Mouse (Mus musculus) left cerebral cortex, adult 9 months (tissue): ENCODE results near the gene Spdef.

Source experiments
- DNase-seq, 2 experiments: peaks; one replicate each; pipeline ENCODE4 v3.0.0; 2022; ENCODE audit warnings: low spot score in 2 of 2

Spdef gene

GRCm38 (mm10) chr17:27728770-27729169 is at the start of gene Spdef:
Spdef (minus strand) TSS chr17:27728955.
- DNase-seq, result no peak

GRCm38 (mm10) chr17:27777823-27778222 is 49.1 kb upstream of the Spdef start:
- DNase-seq, result no peak

- no peak for DNase-seq
These were observed 45.4 kb upstream of the Spdef start for GRCm38 (mm10) chr17:27774198-27774597.

GRCm38 (mm10) chr17:27771616-27772015 is 42.9 kb upstream of the Spdef start:
- DNase-seq, result peak in 1 of 2 experiments; percentile 39

GRCm38 (mm10) chr17:27768817-27769542 is 40.2 kb upstream of the Spdef start:
- DNase-seq, result peak in 1 of 2 experiments; percentile 83

GRCm38 (mm10) chr17:27767543-27767942 is 38.8 kb upstream of the Spdef start:
- no peak for DNase-seq

GRCm38 (mm10) chr17:27767120-27767519 is 38.4 kb upstream of the Spdef start:
- DNase-seq, result peak in 1 of 2 experiments; percentile 39

- DNase-seq, result no peak
These were observed 36.3 kb upstream of the Spdef start for GRCm38 (mm10) chr17:27765066-27765465.

- no peak for DNase-seq
These were observed 35.7 kb upstream of the Spdef start for GRCm38 (mm10) chr17:27764453-27764852.

- peak in 1 of 2 experiments; percentile 79 for DNase-seq
These were observed 34.1 kb upstream of the Spdef start for GRCm38 (mm10) chr17:27762884-27763283.

- peak; percentile 80 to 96 for DNase-seq
These were observed 33.0 kb upstream of the Spdef start for GRCm38 (mm10) chr17:27761639-27762336.

GRCm38 (mm10) chr17:27760169-27760568 is 31.4 kb upstream of the Spdef start:
- no peak for DNase-seq

- DNase-seq, result peak in 1 of 2 experiments; percentile 48
These were observed 22.8 kb upstream of the Spdef start for GRCm38 (mm10) chr17:27751314-27752202.

GRCm38 (mm10) chr17:27750451-27750942 is 21.7 kb upstream of the Spdef start:
- DNase-seq, result no peak

- DNase-seq, result no peak
These were observed 19.4 kb upstream of the Spdef start for GRCm38 (mm10) chr17:27748123-27748522.

- no peak for DNase-seq
These were observed 17.7 kb upstream of the Spdef start for GRCm38 (mm10) chr17:27746446-27746845.

- no peak for DNase-seq
These were observed 12.2 kb upstream of the Spdef start for GRCm38 (mm10) chr17:27740961-27741360.

GRCm38 (mm10) chr17:27734344-27735073 is 5.8 kb upstream of the Spdef start:
- DNase-seq, result no peak

- no peak for DNase-seq
These were observed 3.9 kb upstream of the Spdef start for GRCm38 (mm10) chr17:27732694-27733093.

- no peak for DNase-seq
These were observed 3.4 kb upstream of the Spdef start for GRCm38 (mm10) chr17:27732152-27732551.

- no peak for DNase-seq
These were observed 2.2 kb downstream of the Spdef start for GRCm38 (mm10) chr17:27726527-27726926.
